Mouse (Mus musculus) E14TG2a.4 (cell line): Measurements from ENCODE around the gene A130010J15Rik.

Experiments
- CTCF ChIP-seq: conservative IDR thresholded peaks from 2 replicates; pipeline ENCODE4 v1.5.1; 2014; ENCODE audit warnings: low read length
- NANOG ChIP-seq: IDR thresholded peaks from 2 replicates; pipeline ENCODE4 v1.6.1; 2014; ENCODE audit warnings: borderline replicate concordance, low read length, mixed read lengths
- POU5F1 ChIP-seq: IDR thresholded peaks from 2 replicates; pipeline ENCODE4 v1.6.1; 2014; ENCODE audit warnings: low read length, borderline replicate concordance

DNA sequence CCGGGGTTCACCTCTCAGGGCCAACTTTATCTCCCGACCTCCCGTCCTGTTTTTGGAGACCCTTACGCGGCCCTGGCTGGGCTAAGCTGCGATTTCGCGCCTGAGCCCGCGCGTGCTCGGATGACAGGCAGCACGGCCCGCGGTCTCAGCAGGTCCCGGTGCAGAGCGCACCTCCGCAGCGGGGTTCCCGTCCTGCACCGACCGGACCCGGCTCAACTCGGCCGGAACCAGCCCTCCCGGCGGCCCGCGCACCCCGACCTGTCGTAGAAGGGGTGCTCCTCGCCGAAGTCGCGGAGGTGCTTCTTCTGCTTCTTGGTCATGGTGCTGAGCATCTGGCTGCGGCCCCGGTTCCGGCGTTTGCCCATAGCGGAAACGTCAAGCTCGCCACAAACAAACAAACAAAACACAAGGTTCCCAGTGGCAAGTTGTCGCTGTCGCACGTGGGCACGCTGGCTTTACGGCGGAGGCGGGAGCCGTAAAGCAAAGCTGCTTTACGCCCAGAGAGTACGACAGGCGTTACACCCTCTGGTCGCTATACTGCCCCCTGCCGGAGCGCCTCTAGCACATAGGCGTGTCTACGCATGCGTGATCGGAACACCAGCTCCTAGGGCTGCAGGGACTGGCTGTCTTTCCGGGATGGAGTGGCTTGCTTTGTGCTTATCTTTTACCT lies 37.9 kb upstream of the A130010J15Rik start, which contains the start of gene Diexf:
- TF ChIP-seq CTCF (peak; percentile 79), POU5F1 (no peak), NANOG (no peak)
